Mouse (Mus musculus): ENCODE measurements around the gene Mfsd7a.
"Not testable (repeated sequence)": the region's sequence is repeated elsewhere in the genome, so short reads cannot be mapped to it uniquely, and the experiment has no call there.

Mfsd7a gene

DNA sequence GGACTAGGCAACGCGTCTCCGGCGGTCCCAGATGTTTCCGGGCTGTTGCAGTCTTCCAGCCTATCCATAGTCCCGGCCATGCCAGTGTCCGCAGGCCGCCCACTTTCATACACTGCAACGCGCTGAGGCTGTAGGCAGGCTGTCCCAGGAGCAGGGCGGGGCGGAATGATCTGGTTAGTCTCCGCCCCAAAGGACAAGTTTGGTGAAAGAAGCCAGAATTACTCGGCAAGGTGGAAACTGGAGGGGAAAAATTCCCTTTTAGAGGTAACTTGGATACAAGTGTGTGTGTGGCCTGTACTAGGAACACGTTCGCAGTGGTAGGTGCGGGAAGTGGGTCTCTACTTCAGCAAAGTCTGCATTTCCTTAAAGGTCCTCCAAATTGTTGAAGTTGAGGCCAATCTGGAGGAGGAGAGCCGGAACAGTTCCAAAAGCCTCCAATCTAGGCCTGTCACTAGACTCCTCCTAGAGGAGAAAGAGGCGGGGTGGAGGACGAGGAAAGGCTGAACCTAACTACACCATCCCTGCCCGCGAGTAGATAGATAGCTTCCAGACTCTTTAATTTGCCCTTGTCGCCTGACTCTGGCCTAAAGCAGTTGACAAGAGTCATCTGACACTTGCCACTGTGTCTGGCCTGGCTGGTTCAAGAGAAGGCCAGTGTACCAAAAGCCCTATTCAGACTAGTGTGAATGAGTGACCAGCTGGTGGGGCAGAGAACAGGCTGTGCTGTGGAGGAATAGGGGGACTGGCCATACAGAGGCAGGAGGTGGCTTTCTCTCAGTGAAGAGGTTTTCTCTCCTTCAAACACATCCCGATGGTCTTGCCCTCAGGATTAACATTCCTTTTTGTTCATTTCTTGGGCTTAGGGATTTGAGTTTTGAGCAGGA is at the start of gene Mfsd7a:
Gene Mfsd7a (minus strand): TSS at position 107 of the 884 bp plus-strand sequence.
- DNase-seq (ENCODE audit: inconsistent age in 2 of 2, low spot score in 1 of 2): peak; percentile 83 to 95

DNA sequence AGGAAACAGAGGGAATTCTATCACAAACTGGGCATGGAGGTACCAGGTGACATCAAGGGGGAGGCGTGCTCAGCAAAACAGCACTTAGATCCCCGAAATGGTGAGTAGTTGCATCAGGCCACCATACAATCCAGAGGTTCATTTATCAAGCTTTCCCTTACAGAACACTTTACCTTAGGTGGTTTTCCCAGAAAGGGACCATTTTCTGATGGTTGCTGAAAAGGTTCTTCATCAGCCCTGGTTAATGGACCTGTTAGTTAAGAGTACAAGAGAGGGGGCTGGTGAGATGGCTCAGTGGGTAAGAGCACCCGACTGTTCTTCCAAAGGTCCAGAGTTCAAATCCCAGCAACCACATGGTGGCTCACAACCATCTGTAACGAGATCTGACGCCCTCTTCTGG is 37.5 kb upstream of the Mfsd7a start:
- not testable (repeated sequence) for DNase-seq (ENCODE audit: inconsistent age in 2 of 2, low spot score in 1 of 2)

DNA sequence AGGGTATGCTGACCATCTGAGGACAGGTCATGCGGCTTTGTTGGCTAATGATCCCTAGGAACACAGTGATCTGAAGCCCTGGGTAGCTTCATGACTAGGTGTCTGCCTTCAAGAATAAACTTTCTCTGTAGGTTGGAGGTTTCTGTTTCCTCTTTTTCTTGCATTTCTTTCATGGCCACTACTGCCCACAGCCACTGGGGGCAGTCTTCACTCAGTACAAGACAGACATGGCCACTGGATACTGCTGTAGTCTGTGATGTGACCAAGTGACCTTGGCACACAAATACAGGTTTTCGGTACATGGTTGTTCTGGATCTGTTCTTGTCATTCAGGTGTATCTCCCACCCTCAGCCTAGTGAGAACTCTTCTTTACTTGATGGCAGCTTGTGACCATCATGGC is 36.5 kb upstream of the Mfsd7a start:
- peak; percentile 20 to 67 for DNase-seq (ENCODE audit: inconsistent age in 2 of 2, low spot score in 1 of 2)

DNA sequence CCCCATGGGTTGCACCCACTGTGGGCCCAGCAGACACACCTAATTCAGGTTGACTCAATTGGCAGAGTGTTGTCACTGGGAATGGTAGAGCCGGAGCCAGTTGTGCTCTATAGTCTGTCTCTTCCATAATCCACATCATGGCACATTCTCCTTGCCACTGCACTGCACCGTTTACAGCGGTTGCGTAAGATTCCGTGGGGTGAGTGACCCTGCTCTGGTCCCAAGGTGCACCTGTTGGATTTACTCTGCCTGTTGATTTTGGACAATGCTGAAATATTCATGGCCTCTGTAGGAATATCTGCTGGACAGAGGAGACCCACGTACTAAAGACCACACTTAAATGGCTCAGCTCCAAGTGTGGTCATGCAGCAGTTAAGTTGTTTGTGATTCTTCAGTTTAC is 34.3 kb upstream of the Mfsd7a start:
- DNase-seq (ENCODE audit: inconsistent age in 2 of 2, low spot score in 1 of 2): no peak

DNA sequence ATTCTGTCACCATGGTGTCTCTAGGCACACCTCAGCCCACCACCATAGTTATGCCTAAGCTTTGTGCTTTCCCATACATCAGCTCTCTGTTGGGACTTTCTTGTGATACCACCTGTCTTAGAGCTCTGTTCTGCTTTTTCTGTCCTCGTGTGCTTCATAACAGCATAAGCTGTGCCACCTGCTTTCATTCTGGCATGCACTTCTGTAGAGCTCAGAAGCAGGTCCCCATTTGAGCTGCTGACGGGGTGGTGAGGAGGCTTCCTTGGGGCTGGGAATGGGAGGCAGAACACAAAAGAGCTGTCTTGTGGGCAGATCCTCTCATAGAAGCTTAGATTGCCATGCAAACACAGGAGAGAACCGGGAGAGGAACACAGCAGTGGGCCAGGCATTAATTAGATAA is 27.3 kb upstream of the Mfsd7a start:
- DNase-seq (ENCODE audit: inconsistent age in 2 of 2, low spot score in 1 of 2): peak in 1 of 2 experiments; percentile 16

DNA sequence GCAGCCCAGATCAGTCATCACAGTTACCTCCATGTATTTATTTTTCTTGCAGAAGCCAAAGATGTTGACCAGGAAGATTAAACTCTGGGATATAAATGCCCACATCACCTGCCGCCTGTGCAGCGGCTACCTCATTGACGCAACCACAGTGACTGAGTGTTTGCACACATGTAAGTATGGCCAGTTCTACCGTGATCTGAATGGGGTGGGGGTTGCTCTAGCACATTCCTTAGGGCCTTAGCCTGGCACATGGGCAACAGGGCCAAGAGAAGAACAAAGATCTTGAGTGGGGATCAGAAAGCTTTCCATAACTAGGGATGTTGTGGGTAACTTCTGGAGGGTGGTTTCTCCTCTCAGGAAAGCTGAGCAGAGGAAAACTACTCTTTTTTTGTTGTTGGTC is 25.0 kb upstream of the Mfsd7a start:
- DNase-seq (ENCODE audit: inconsistent age in 2 of 2, low spot score in 1 of 2): no peak

DNA sequence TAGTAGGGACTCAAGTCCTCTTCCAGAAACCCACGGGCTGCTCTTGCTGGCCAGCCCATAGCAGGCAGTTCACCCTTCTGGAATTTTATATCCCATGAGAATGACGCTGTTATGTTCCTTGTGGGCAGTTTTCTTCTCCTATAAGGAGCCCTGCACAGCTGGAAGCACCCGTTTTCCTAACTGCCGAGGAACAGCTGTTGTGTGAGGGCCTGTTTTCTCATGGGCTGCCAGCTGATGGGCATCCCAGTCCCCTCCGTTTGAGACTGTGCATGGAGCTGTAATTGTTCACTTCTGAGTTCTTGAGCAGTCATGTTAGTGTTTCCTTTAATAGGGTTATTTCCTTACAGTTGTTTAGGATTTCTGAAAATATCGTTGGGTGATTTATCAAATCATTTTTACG is 20.9 kb upstream of the Mfsd7a start:
- no peak for DNase-seq (ENCODE audit: inconsistent age in 2 of 2, low spot score in 1 of 2)

DNA sequence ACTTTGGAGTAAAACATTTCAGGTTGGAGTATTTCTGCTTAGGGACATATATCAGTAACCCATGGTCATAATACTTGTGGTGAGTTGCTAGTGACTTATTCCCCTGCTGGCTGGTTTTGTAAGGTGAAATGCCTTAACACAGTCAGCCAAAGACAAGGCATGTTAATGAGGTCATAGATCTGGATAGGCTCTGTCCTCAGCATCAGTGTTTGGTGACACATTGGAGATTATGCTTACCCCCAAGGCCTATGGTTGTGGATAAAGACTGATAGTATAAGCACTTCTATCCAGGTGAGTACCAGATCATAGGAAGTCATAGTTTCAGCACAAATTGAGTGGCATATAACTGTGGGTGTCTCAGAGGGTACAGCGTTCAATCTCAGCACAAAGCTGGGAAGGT is 18.0 kb upstream of the Mfsd7a start:
- no peak for DNase-seq (ENCODE audit: inconsistent age in 2 of 2, low spot score in 1 of 2)

DNA sequence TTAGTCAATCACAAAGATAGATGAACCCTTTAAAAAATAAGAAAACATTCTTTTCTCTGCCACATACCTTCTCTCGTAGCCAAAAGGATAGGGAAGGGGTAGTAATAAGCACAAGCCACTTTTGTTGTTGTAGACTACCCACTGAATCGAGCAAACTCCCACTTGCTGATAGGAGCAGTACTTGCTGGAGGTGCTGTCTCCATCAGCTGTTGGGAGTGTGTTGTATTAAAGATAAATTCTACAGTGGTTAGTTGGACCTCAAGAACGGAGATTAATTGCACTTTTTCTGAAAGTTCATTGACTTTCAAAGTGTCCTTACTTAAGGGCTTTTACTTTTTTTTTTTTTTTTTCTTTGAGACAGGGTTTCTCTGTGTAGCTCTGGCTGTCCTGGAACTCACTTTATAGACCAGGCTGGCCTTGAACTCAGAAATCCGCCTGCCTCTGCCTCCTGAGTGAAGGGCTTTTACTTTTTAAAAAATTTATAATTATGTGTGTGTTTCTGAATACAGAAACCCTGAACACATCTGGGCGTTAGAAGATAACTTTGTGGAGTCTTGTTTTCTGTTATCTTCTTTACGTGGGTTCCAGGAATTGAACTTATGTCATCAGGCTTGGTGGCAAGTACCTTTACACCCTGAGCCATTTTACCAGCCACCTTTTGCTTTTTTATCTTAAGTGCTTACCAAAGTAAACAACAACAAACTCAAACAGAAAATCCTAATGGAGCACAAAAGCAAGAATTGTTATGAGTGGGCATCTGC is 16.6 kb upstream of the Mfsd7a start:
- DNase-seq (ENCODE audit: inconsistent age in 2 of 2, low spot score in 1 of 2): no peak

DNA sequence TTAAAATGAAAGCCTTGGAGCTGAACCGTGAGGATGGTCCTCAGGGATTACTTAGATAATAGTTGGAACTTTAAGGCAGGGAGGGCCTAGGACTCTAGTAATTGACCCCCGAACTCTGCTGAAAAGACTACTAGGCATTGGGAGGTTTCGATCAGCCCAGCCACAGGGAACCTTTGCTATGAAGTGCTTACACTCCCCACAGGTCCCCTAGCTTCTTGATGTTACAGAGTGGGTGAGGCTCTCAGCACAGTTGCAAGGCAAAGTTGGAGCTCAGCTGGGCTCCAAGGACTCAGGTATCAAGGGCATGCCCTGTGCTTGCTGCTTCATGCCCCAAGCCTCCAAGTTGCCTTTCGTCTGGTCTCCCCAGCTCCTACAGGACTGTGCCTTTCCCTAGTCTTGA is 13.8 kb upstream of the Mfsd7a start:
- DNase-seq (ENCODE audit: inconsistent age in 2 of 2, low spot score in 1 of 2): peak in 1 of 2 experiments; percentile 59

DNA sequence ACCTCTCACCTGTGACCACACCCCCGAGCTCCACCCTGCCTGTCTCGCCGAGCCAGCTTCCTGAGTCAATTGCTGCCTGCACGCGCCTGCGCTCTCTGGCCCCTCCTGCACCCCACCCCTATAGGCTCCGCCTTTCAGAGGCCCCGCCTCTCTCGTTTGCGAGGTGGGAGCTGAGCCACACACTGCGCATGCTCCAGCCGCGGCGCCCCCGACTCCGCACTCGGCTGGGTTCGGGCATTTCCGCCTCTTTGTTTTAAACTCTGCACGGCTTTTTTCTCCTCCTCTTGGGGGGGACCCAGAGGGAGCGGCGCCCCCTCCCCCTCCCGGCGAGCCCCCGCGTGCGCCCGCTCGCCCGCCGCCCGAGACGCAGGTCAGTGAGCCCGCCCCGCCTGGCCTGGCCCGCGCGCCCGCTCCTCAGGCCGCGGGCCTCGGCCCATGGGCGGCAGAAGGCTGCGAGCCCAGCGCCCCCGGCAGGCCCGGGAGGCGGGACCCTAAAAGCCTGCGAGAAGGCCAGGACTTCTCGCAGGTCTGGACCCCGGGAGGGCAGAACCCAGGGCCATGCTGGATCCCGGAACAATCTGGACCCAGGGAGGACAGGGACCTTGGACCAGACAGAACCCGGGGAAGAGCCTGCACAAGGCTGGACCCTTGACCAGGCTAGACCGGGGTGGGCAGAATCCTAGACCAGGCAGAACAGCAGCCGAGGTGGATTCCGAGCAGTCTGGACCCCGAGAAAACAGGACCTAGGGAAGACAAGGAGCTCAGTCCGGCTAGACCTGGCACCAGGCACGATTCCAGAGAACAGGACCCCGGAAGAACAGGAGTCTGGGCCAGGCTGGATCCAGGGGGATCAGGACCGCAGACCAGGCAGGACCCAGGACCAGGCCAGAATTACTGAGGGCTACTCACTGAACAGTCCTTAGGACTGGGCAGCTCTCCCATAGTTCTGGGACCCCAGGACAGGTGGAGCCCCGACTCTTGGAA is 12.7 kb upstream of the Mfsd7a start, which contains the start of gene Pcgf3:
Gene Pcgf3 (plus strand): TSS at position 151 of the 984 bp plus-strand sequence.
- DNase-seq (ENCODE audit: inconsistent age in 2 of 2, low spot score in 1 of 2): peak; percentile 98 to 99

DNA sequence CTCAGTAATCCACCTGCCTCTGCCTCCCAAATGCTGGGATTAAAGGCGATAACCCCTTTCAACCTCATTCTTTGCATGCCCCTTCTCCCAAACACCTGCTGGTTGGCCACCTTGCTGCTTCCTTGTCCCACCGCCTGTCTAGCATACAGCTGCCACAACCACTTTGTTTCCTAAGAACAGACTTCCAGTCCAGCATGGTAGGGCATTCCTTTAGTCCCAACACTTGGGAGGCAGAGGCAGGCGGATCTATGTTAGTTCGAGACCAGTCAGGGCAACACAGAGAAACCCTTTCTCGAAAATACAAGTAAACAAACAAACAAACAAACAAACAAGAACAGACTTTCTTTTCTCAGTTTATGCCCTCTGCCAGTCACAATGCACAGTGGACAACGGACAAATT is 11.8 kb upstream of the Mfsd7a start:
- DNase-seq (ENCODE audit: inconsistent age in 2 of 2, low spot score in 1 of 2): peak in 1 of 2 experiments; percentile 33

DNA sequence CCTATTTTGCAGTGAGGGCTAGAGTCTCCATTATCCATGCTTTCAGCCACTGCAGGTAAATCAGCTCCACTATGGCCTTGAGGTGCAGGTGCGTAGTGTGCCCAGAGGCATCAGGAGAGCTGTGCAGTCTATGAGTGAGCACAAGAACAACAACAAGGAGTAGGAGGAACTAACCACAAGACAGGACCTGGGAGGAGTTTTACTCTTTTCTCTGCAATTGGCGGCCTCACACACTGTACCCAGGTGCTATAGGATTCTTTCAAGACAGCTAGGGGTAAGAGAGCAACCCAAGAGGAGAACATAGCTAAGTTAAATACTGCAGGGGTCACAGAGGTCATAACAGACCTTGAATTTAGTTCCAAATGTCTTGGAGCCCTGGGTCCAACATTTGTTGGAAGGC is 10.0 kb upstream of the Mfsd7a start:
- DNase-seq (ENCODE audit: inconsistent age in 2 of 2, low spot score in 1 of 2): no peak

DNA sequence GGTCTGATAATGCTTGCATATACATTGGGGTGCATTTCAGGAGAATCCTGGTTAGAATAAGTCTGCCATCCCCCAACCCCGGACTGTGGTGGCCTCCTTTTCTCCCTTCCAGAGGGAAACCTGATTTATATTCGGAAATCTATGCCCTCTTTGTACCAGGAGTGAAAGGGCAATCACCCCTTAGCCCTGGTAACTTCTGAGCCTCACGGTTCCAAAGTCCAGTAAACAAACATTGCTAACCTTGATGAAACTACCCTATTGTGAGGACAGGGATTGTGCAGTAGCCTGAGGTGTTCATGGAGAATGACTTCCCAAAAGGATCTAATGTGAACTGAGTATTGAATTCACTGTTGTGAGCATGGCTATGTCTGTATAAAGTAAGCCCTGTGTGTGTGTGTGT is 5.4 kb upstream of the Mfsd7a start:
- no peak for DNase-seq (ENCODE audit: inconsistent age in 2 of 2, low spot score in 1 of 2)

DNA sequence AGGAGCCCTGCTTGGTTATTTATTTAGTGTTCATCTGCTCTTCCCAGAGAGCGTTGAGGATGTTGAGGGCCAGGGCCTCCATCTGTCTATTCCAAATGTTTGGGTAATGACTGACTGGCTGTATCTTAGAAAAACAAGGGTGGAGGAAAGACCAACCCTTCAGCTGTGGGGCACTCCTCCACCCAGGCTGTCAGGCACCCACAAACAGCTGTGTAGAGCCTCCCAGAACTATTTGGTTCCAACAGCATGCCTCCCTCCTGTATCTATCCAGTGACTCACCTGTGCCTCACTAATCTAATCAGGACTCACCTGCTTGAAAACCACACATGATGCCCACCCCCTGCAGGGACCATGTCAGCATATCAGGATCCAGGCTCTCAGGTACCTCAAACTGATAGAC is 3.7 kb upstream of the Mfsd7a start:
- DNase-seq (ENCODE audit: inconsistent age in 2 of 2, low spot score in 1 of 2): no peak

DNA sequence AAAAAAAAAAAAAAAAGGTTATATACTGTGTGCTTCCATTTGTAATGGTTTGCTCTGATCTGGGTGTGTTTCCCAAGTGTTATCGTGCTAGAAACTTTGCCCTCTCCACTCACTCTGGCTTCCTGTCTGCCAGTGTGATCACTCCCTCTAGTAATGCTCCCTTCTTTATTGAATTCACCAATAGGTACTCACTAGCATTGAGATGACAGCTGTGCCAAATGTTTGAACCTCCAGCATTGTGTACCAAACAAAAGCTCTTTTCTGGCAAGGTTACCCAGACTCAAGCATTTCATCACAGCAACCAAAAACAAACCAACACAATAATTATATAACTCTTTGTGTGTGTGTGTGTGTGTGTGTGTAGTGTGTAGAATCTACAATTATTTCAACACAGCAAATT is 2.9 kb upstream of the Mfsd7a start:
- no peak for DNase-seq (ENCODE audit: inconsistent age in 2 of 2, low spot score in 1 of 2)

DNA sequence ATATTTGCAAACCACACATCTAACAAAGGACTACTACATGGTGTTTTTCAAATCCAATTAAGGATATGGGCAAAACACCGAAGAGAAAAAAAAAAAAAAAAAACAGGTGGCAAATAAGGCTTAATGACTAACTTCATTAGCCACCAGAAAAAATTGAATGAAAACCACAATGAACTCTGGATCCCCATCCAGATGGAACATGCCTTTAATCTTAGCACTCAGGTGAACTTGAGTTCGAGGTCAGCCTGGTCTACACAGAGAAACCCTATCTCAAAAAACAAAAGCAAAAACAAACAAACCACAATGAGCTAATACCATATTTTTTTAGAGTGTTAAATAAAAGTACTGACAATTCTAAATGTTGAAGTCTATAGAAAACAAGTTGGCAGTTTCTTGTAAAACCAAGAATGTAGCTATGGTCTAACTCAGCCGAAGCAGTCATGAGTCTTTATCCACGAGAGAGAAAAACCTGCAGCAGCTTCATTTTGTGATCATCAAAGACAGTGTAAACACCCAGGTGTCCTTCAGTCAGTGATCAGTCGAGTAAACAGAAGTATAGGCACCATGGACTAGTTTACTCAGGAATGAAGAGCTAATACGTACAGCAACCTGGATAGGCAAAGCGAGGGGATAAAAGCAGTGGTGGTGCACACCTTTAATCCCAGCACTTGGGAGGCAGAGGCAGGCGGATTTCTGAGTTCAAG is 2.3 kb upstream of the Mfsd7a start:
- DNase-seq (ENCODE audit: inconsistent age in 2 of 2, low spot score in 1 of 2): no peak

DNA sequence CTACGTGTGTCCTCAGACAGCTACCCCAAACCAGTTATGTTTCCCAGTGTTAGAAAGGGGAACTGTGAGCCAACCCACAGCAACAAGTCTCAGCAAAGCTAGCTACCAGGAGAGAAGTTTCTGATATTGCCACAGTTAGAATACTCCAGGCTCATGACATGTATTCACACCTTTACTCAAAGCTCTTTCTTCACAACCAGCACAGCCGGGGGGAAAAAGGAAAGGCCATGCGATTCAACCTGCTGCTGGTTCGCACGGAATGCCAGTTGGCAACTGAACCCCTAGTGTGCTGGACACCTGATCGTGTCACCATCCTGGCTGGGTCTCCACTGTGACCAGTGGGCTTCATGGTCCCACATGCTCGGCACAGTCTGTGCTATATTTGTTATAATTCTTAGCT is 834 bp downstream of the Mfsd7a start:
- no peak for DNase-seq (ENCODE audit: inconsistent age in 2 of 2, low spot score in 1 of 2)

DNA sequence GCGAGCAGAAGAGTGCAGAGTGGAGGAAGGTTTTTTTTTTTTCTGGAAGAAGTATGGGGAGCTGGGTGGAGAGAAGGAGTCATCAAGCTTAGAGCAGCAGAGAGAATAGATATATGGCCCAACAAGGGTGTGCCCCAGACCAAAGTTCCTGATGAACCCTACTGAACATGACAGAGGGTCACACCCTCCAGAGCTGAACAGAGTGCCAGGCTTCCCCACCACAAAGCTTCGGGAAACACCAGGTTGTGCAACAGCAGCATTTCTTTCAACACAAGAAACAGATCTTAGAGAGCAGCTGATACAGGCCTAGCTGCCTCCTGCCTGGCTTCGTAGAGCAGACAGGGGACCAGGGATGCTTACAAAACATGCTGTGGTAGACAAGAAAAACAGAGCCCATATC is 1.7 kb downstream of the Mfsd7a start:
- DNase-seq (ENCODE audit: inconsistent age in 2 of 2, low spot score in 1 of 2): no peak

DNA sequence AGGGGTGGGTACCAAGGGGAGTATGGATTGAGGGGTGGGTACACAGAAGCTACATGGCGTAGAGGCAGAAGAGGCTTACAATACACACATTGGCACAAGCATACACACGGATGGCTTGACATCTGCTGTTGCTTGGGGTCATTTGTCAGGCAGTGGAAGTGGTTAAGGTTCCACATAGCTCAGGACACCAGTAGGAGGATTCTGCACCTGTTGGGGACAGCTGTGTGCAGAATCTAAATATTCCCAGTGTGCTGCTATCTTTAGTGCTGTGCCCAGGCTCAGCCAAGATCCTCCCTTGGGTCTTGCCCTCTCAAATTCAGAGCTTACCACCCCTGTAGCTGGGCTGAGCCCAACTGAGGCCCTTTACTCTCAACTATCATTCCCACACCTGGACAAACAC is 12.6 kb downstream of the Mfsd7a start:
- no peak for DNase-seq (ENCODE audit: inconsistent age in 2 of 2, low spot score in 1 of 2)
